Mouse (Mus musculus): ENCODE measurements around the gene Mrpl42. TPM values are rescaled to one million over a fixed set of nuclear protein-coding genes. Genes with fewer than 3 reads are reported as not detected.

Mrpl42 gene
- polyA plus RNA-seq, 1 experiment from 2014 or later = 295 TPM

DNA sequence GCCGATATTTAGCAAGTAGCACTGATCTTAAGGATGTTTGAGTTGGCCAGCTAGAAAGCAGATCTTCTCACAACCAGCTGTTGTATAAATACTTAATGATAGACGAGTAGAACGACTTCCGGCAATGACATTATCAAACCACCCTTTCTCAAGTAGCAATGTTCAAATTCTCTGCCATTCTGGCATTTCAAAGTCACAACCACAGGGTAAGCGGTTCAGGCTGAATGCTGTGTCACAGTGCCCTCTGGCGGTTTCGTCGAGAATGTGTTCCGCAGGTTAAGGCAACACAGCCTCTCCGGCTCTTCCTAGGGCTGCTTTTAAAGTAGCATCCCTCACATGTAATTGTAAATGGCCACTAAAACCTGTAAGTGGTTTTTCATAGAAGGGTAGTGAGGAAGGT is 25.8 kb downstream of the Mrpl42 start:
- no peak for ATAC-seq (ENCODE audit: insufficient read depth, low FRiP score, low TSS enrichment)
- 17% methylated on average over 10 of the region's 10 CpGs for WGBS
- H3K9me3 ChIP-seq (ENCODE audit: control insufficient read depth, low read length) = no peaks in the 10 kb centered on the region
- H3K4me1 ChIP-seq (ENCODE audit: control insufficient read depth, insufficient read depth, low read length) = no peaks in the 10 kb centered on the region
- H3K36me3 ChIP-seq (ENCODE audit: control insufficient read depth, insufficient read depth, low read length) = no peaks in the 10 kb centered on the region
- H3K27me3 ChIP-seq (ENCODE audit: control insufficient read depth, insufficient read depth, low read length) = no peaks in the 10 kb centered on the region
- no peak overlapping the region for H3K4me3 ChIP-seq (ENCODE audit: low read depth, low read length)
- H3K9ac ChIP-seq (ENCODE audit: low read length) = no peak overlapping the region
- H3K4me2 ChIP-seq (ENCODE audit: low read depth) = no peak overlapping the region
- DNase-seq (ENCODE audit: low spot score) = peak; percentile 85
- no peak overlapping the region for H3K27ac ChIP-seq (ENCODE audit: low read depth, low read length)

GRCm38 (mm10) chr10:95471889-95472547 is 29.7 kb downstream of the Mrpl42 start:
- 88% methylated on average over 11 of the region's 11 CpGs for WGBS
- no peak overlapping the region for H3K27ac ChIP-seq (ENCODE audit: low read depth, low read length)
- no peak overlapping the region for H3K9ac ChIP-seq (ENCODE audit: low read length)
- H3K36me3 ChIP-seq (ENCODE audit: control insufficient read depth, insufficient read depth, low read length) = no peaks in the 10 kb centered on the region
- no peak for ATAC-seq (ENCODE audit: insufficient read depth, low FRiP score, low TSS enrichment)
- no peaks in the 10 kb centered on the region for H3K9me3 ChIP-seq (ENCODE audit: control insufficient read depth, low read length)
- DNase-seq (ENCODE audit: low spot score) = no peak
- no peak overlapping the region for H3K4me3 ChIP-seq (ENCODE audit: low read depth, low read length)
- H3K27me3 ChIP-seq (ENCODE audit: control insufficient read depth, insufficient read depth, low read length) = no peaks in the 10 kb centered on the region
- no peak overlapping the region for H3K4me2 ChIP-seq (ENCODE audit: low read depth)
- no peaks in the 10 kb centered on the region for H3K4me1 ChIP-seq (ENCODE audit: control insufficient read depth, insufficient read depth, low read length)

- H3K9ac ChIP-seq (ENCODE audit: low read length) = no peak overlapping the region
- DNase-seq (ENCODE audit: low spot score) = no peak
- no peak overlapping the region for H3K27ac ChIP-seq (ENCODE audit: low read depth, low read length)
- H3K27me3 ChIP-seq (ENCODE audit: control insufficient read depth, insufficient read depth, low read length) = no peaks in the 10 kb centered on the region
- no peak overlapping the region for H3K4me3 ChIP-seq (ENCODE audit: low read depth, low read length)
- WGBS = 81% methylated on average over 3 of the region's 3 CpGs
- no peaks in the 10 kb centered on the region for H3K9me3 ChIP-seq (ENCODE audit: control insufficient read depth, low read length)
- no peak overlapping the region for H3K4me2 ChIP-seq (ENCODE audit: low read depth)
- H3K4me1 ChIP-seq (ENCODE audit: control insufficient read depth, insufficient read depth, low read length) = no peaks in the 10 kb centered on the region
- no peak for ATAC-seq (ENCODE audit: insufficient read depth, low FRiP score, low TSS enrichment)
- H3K36me3 ChIP-seq (ENCODE audit: control insufficient read depth, insufficient read depth, low read length) = no peaks in the 10 kb centered on the region
Observed at GRCm38 (mm10) chr10:95471186-95471585, 30.6 kb downstream of the Mrpl42 start.

- Histone ChIP-seq H3K9me3 (ENCODE audit: control insufficient read depth, low read length) (no peaks in the 10 kb centered on the region), H3K27me3 (ENCODE audit: control insufficient read depth, insufficient read depth, low read length) (no peaks in the 10 kb centered on the region), H3K4me1 (ENCODE audit: control insufficient read depth, insufficient read depth, low read length) (no peaks in the 10 kb centered on the region), H3K4me3 (ENCODE audit: low read depth, low read length) (no peak overlapping the region), H3K9ac (ENCODE audit: low read length) (no peak overlapping the region), H3K27ac (ENCODE audit: low read depth, low read length) (no peak overlapping the region), H3K4me2 (ENCODE audit: low read depth) (no peak overlapping the region), H3K36me3 (ENCODE audit: control insufficient read depth, insufficient read depth, low read length) (no peaks in the 10 kb centered on the region)
- no peak for ATAC-seq (ENCODE audit: insufficient read depth, low FRiP score, low TSS enrichment)
- DNase-seq (ENCODE audit: low spot score) = no peak
- 70% methylated on average over 4 of the region's 4 CpGs for WGBS
Observed at GRCm38 (mm10) chr10:95468894-95469293, 32.8 kb downstream of the Mrpl42 start.

DNA sequence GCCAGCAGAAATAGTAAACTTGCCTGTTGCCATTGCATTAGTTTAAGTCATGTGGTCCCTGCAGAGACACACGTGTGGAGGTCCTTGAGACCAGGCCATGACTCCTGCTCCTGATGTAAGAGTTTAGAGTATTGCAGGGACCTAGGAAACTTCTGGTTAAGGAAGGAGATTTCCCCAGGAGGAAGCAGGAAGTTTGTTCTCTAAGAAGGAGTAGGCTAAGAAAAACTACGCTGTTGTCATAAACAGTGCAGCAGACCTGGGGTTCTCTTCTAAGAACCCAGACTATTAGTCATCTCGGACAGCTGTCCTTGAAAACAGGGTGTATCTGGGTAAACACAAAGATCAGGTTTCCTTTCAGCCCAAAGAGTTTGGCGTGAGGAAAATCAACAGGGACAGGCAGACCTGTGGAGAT is 36.2 kb downstream of the Mrpl42 start:
- H3K36me3 ChIP-seq (ENCODE audit: control insufficient read depth, insufficient read depth, low read length) = no peaks in the 10 kb centered on the region
- no peaks in the 10 kb centered on the region for H3K27me3 ChIP-seq (ENCODE audit: control insufficient read depth, insufficient read depth, low read length)
- no peaks in the 10 kb centered on the region for H3K4me1 ChIP-seq (ENCODE audit: control insufficient read depth, insufficient read depth, low read length)
- H3K27ac ChIP-seq (ENCODE audit: low read depth, low read length) = no peak overlapping the region
- H3K4me3 ChIP-seq (ENCODE audit: low read depth, low read length) = no peak overlapping the region
- H3K4me2 ChIP-seq (ENCODE audit: low read depth) = no peak overlapping the region
- no peak for ATAC-seq (ENCODE audit: insufficient read depth, low FRiP score, low TSS enrichment)
- 57% methylated on average over 4 of the region's 4 CpGs for WGBS
- no peak for DNase-seq (ENCODE audit: low spot score)
- no peak overlapping the region for H3K9ac ChIP-seq (ENCODE audit: low read length)
- no peaks in the 10 kb centered on the region for H3K9me3 ChIP-seq (ENCODE audit: control insufficient read depth, low read length)

- no peaks in the 10 kb centered on the region for H3K4me1 ChIP-seq (ENCODE audit: control insufficient read depth, insufficient read depth, low read length)
- no peak overlapping the region for H3K9ac ChIP-seq (ENCODE audit: low read length)
- DNase-seq (ENCODE audit: low spot score) (no peak), ATAC-seq (ENCODE audit: insufficient read depth, low FRiP score, low TSS enrichment) (no peak)
- no peak overlapping the region for H3K4me2 ChIP-seq (ENCODE audit: low read depth)
- no peak overlapping the region for H3K27ac ChIP-seq (ENCODE audit: low read depth, low read length)
- 80% methylated on average over 6 of the region's 6 CpGs for WGBS
- no peaks in the 10 kb centered on the region for H3K27me3 ChIP-seq (ENCODE audit: control insufficient read depth, insufficient read depth, low read length)
- no peaks in the 10 kb centered on the region for H3K9me3 ChIP-seq (ENCODE audit: control insufficient read depth, low read length)
- H3K4me3 ChIP-seq (ENCODE audit: low read depth, low read length) = no peak overlapping the region
- H3K36me3 ChIP-seq (ENCODE audit: control insufficient read depth, insufficient read depth, low read length) = no peaks in the 10 kb centered on the region
Observed at GRCm38 (mm10) chr10:95464527-95464926, 37.2 kb downstream of the Mrpl42 start.

DNA sequence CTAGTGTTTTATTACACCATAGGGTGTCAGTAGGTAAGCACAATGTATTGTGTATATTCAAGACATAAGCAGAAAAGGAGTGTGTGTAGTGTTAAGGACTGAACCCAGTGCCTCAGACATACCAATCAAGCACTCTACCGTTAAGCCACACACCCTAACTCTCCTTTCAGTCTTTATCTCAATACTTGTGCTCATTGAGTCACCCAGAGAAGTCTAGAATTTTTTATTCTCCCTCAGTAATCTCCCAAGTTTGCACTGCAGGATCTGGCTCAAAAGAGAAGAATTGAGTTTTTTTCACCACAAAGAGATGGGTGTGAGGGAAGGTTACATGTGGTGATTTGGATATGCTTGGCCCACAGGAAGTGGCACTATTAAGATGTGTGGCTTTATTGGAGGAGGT is 39.5 kb downstream of the Mrpl42 start:
- H3K4me1 ChIP-seq (ENCODE audit: control insufficient read depth, insufficient read depth, low read length) = no peaks in the 10 kb centered on the region
- ATAC-seq (ENCODE audit: insufficient read depth, low FRiP score, low TSS enrichment) = no peak

DNA sequence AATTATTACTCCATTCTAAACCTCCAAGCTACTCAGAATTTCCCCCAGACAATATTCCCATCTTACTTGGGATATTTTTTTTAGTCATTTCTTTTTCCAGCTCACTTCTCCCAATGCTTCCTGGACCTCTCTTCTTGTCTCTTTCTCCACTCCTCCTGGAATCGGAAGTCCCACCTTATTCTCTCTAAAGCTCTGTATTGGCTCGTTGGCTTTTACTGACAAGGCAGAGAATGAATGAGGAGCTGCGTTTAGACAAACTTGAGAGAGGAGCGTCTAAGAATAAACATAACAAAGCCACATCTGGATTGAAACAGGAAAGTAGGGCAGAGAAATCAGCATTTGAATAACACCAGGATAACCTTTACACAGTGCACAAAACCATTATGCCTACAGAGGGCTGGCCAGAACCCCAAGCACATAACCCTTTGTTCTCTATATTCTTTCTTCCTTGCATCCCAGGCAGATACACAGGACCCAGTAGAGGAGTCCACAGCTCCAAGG is 40.6 kb downstream of the Mrpl42 start:
- Histone ChIP-seq H3K4me1 (ENCODE audit: control insufficient read depth, insufficient read depth, low read length) (no peaks in the 10 kb centered on the region), H3K9ac (ENCODE audit: low read length) (no peak overlapping the region), H3K36me3 (ENCODE audit: control insufficient read depth, insufficient read depth, low read length) (no peaks in the 10 kb centered on the region), H3K9me3 (ENCODE audit: control insufficient read depth, low read length) (no peaks in the 10 kb centered on the region), H3K4me2 (ENCODE audit: low read depth) (no peak overlapping the region), H3K27me3 (ENCODE audit: control insufficient read depth, insufficient read depth, low read length) (no peaks in the 10 kb centered on the region), H3K27ac (ENCODE audit: low read depth, low read length) (no peak overlapping the region), H3K4me3 (ENCODE audit: low read depth, low read length) (no peak overlapping the region)
- 56% methylated on average over 4 of the region's 4 CpGs for WGBS
- DNase-seq (ENCODE audit: low spot score) (no peak), ATAC-seq (ENCODE audit: insufficient read depth, low FRiP score, low TSS enrichment) (no peak)

More for the DNA sequence above, 39.5 kb downstream of the Mrpl42 start:
- Histone ChIP-seq H3K36me3 (ENCODE audit: control insufficient read depth, insufficient read depth, low read length) (no peaks in the 10 kb centered on the region), H3K4me3 (ENCODE audit: low read depth, low read length) (no peak overlapping the region), H3K9me3 (ENCODE audit: control insufficient read depth, low read length) (no peaks in the 10 kb centered on the region), H3K27me3 (ENCODE audit: control insufficient read depth, insufficient read depth, low read length) (no peaks in the 10 kb centered on the region), H3K27ac (ENCODE audit: low read depth, low read length) (no peak overlapping the region), H3K9ac (ENCODE audit: low read length) (no peak overlapping the region), H3K4me2 (ENCODE audit: low read depth) (no peak overlapping the region)
- no peak for DNase-seq (ENCODE audit: low spot score)
- 81% methylated on average over 1 of the region's 1 CpGs for WGBS

DNA sequence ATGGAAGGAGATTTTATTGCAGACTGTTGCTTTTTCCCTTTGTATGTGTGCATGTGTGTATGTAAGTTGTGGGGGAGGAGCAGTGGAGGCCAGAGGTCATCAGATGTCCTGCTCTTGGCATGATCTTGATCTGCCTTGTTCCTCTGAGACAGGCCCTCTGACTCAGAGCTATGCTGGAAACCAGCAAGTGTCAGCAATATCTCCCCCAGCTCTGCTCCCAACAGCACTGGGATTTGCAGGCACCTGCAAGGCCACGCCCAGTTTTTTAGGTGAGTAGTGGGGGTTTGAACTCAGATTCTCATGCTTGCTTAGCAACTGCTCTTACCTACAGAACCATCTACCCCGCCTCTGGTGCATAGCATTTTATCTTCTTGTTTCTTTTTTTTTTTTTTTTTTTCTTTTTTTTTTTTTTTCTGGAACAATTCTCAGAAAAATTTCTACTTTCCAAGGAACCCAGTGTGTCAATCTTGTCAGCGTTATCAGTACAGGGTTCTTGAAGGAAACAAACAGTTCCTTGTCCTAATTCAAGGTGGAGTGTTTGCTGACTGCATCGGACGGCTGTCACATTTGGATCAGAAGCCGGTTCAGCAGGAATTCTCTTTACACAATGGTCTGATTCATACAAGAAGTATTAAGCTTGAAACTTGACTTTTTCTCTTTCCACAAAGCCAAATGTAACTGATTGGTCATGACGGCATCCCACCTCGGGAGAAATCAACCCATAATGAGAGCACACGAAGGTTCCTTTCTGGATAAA is 43.5 kb downstream of the Mrpl42 start:
- H3K27me3 ChIP-seq (ENCODE audit: control insufficient read depth, insufficient read depth, low read length) = no peaks in the 10 kb centered on the region
- no peak overlapping the region for H3K9ac ChIP-seq (ENCODE audit: low read length)
- ATAC-seq (ENCODE audit: insufficient read depth, low FRiP score, low TSS enrichment) = no peak
- no peak overlapping the region for H3K4me3 ChIP-seq (ENCODE audit: low read depth, low read length)
- no peak for DNase-seq (ENCODE audit: low spot score)
- no peaks in the 10 kb centered on the region for H3K36me3 ChIP-seq (ENCODE audit: control insufficient read depth, insufficient read depth, low read length)
- 93% methylated on average over 9 of the region's 9 CpGs for WGBS
- H3K9me3 ChIP-seq (ENCODE audit: control insufficient read depth, low read length) = no peaks in the 10 kb centered on the region
- H3K4me2 ChIP-seq (ENCODE audit: low read depth) = no peak overlapping the region
- H3K27ac ChIP-seq (ENCODE audit: low read depth, low read length) = no peak overlapping the region
- no peaks in the 10 kb centered on the region for H3K4me1 ChIP-seq (ENCODE audit: control insufficient read depth, insufficient read depth, low read length)
